Mouse (Mus musculus) stomach, embryonic 14.5 days (tissue): ENCODE data around the gene Gm21987. TPM values are rescaled to one million over a fixed set of nuclear protein-coding genes. Genes with fewer than 3 reads are reported as not detected.

Experiments used
- ATAC-seq: fragments of 200-750 bp; cut with Nextera tagmentation; 2 replicates; pipeline ENCODE4 v1.8.0; 2017; ENCODE audit warnings: low read depth, moderate TSS enrichment; ENCODE audit not compliant: insufficient number of reproducible peaks, insufficient read depth, low FRiP score
- H3K27ac ChIP-seq: fragments of 300-500 bp; sonication (generic); 2 replicates; pipeline ENCODE4 v1.5.1; 2014; ENCODE audit warnings: mild to moderate bottlenecking, low read length, moderate library complexity, mixed read lengths
- H3K27me3 ChIP-seq: fragments of 300-500 bp; sonication (generic); 2 replicates; pipeline ENCODE4 v1.6.1; 2014; ENCODE audit warnings: low read length, control low read depth, mixed read lengths; ENCODE audit not compliant: control insufficient read depth, insufficient read depth
- H3K36me3 ChIP-seq: fragments of 300-500 bp; sonication (generic); 2 replicates; pipeline ENCODE4 v1.6.1; 2014; ENCODE audit warnings: mild to moderate bottlenecking, control low read depth, low read length, moderate library complexity, mixed read lengths; ENCODE audit not compliant: control insufficient read depth, insufficient read depth
- H3K4me1 ChIP-seq: fragments of 300-500 bp; sonication (generic); 2 replicates; pipeline ENCODE4 v1.6.1; 2014; ENCODE audit warnings: low read length, control low read depth, mixed read lengths; ENCODE audit not compliant: control insufficient read depth, insufficient read depth
- H3K4me2 ChIP-seq: fragments of 300-500 bp; sonication (generic); replicated peaks from 2 replicates; pipeline ENCODE4 v1.6.1; 2014; ENCODE audit warnings: low read depth, low read length, control low read depth
- H3K4me3 ChIP-seq: fragments of 300-500 bp; sonication (generic); 2 replicates; pipeline ENCODE4 v1.5.1; 2014; ENCODE audit warnings: low read depth, low read length, control low read depth
- H3K9ac ChIP-seq: fragments of 300-500 bp; sonication (generic); replicated peaks from 2 replicates; pipeline ENCODE4 v1.6.1; 2014; ENCODE audit warnings: low read depth, mild to moderate bottlenecking, control low read depth, low read length, moderate library complexity, mixed read lengths
- H3K9me3 ChIP-seq: fragments of 300-500 bp; sonication (generic); 2 replicates; pipeline ENCODE4 v1.6.1; 2016; ENCODE audit warnings: low read depth, low read length, control low read depth; ENCODE audit not compliant: control insufficient read depth
- WGBS: fragments of 180-500 bp; shearing (Covaris S2); extraction: QIAGEN DNeasy Blood & Tissue Kit; methylation state at CpG from one replicate; pipeline ENCODE4 v1.1.7; 2014; 5-methylcytosine and 5-hydroxymethylcytosine counted together
- polyA plus RNA-seq: library from polyadenylated mRNA; unstranded; fragments of >200 nt; fragmentation: Nextera tagmentation; extraction: Ambion mirVana; gene quantifications from 2 replicates; pipeline ENCODE4 v1.2.1, GENCODE M21; 2014

Gm21987 gene
- polyA plus RNA-seq, 1 experiment from 2014 or later, result not detected

DNA sequence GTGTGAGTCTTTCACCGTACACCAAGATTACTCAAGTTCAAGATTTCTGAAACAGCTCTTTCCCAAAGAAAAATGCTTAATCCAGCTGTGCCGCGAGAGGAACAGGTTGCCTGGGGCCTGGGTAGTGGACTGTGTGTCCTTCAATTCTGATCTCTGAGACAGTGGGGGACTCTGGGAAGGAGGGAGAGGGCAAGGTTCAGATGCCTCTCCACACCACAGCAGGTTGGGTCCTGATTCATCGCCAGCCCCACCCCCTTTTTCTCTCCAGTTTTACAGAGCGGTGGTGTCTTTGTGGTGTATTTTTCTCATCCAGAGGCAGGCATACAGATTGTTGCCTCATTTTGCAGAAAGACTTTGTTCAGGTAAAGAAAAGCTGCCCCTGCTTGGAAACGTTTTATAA, 51.4 kb downstream of the Gm21987 start:
- Histone ChIP-seq H3K27me3 (no peaks in the 10 kb centered on the region), H3K4me2 (no peak overlapping the region), H3K36me3 (no peaks in the 10 kb centered on the region), H3K4me3 (no peak overlapping the region), H3K9me3 (no peaks in the 10 kb centered on the region), H3K27ac (no peak overlapping the region), H3K4me1 (peaks cover 8% of the 10 kb centered on the region), H3K9ac (no peak overlapping the region)
- WGBS, result 91% methylated on average over 6 of the region's 6 CpGs
- no peak for ATAC-seq

DNA sequence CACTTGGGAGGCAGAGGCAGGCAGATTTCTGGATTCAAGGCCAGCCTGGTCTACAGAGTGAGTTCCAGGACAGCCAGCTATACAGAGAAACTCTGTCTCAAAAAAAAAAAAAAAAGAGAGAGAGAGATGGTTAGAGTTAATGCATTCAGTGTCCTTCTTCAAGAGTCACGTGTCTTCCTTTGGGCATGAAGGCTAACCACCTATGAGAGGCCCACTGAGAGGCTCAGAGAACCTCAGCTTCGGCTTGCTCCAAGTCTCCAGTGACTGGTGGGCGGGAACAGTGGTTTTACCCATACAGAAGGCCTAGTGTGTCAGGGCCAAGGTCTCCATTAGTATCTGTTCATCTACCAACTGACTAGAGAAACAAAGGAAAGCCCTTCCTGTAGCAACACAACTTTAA, 52.2 kb downstream of the Gm21987 start:
- ATAC-seq, result no peak

DNA sequence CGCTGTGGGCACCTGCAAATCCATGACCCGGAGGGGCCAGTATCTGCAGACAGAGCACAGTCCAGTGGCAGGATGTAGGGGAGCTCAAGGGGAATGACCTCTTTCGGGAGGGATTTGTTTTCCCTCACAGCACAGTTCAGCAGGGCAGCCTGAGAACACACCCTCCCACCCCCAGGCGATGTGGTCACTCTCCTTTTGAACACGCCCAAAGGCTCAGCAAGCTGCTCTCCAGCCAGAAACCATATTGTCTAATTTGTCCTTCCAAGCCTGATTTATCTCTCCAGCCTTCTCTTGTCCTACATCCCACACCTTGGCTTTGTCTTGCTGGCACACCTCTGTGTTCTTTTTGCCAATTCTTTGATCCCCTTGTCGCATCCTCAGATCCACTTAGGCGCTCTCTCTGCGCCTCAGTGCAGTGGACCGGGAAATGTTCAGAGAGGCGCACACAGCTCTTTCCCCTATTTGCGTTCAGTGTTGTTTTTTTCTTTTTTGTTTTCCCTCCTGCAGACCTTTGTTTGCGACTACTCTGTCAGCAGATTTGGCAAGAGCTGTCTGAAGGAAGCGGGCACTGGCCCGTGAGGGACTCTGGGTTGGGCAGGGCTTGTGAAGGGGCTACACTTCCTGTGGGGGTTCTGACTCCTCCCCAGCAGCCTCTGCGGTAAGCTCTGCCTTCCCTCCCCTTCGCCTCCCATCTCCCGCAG, 52.8 kb downstream of the Gm21987 start:
- Histone ChIP-seq H3K4me1 (peaks cover 8% of the 10 kb centered on the region), H3K9ac (peak overlapping the region; percentile 12; the same call in 1 of the 2 replicates), H3K27ac (no peak overlapping the region), H3K4me2 (peak overlapping the region; percentile 39), H3K36me3 (no peaks in the 10 kb centered on the region), H3K4me3 (peak overlapping the region; percentile 4), H3K9me3 (no peaks in the 10 kb centered on the region), H3K27me3 (no peaks in the 10 kb centered on the region)
- peak; percentile 81; the same call in 1 of the 2 replicates for ATAC-seq
- 21% methylated on average over 17 of the region's 17 CpGs for WGBS

More for the DNA sequence above, 52.2 kb downstream of the Gm21987 start:
- Histone ChIP-seq H3K4me3 (no peak overlapping the region), H3K9me3 (no peaks in the 10 kb centered on the region), H3K27me3 (no peaks in the 10 kb centered on the region), H3K36me3 (no peaks in the 10 kb centered on the region), H3K4me2 (peak overlapping the region; percentile 39; the same call in 1 of the 2 replicates), H3K9ac (no peak overlapping the region), H3K27ac (no peak overlapping the region), H3K4me1 (peaks cover 8% of the 10 kb centered on the region)
- 77% methylated on average over 3 of the region's 3 CpGs for WGBS

DNA sequence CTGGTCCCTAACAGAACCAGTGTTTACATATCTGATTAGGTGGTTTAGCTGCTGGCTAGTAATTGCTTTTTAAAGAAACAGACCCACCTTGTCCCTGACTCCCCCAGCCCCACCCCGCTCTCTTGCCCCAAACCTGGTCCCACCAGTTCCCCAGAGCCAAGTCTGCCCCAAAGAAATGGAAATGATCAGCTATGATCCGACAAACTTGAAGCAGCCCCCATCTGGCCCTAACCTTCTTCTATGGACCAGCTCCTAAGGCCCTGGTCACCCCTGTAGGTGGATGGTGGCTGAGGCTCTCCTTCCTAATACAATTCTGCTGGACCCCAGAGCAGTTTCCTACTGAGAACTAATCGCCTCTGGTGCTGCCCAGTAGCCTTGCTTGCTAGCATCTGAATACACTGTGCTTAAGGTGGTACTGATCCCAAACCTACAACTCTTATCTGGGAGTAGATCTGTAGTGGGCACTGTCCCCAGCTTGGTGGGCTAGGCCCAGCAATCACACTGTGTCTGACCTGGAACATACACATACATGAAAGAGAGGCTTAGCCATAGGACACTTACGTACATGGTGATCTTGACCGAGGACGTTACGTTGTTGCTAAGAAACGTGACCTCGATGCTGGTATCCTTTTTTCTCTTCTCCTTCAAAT, 53.6 kb downstream of the Gm21987 start:
- 70% methylated on average over 9 of the region's 9 CpGs for WGBS

DNA sequence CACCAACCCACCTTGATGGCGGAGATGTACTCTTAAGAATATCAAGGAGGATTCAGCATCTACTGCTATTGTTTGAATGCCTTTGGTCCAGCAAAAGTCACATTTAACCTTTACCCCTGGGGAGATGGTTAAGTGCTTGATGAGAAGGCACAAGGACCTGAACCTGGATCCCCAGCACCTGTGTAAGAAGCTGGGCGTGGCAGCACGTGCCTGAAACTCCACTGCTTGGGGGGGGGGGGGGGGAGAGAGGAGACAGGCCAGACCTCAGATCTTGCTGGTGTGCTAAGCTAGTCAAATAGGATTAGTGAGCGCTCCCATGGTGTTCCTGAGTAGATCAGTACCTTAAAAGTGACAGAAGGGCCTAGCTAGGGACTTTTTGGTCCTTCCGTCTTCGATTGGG, 54.6 kb downstream of the Gm21987 start:
- H3K27me3 ChIP-seq, result no peaks in the 10 kb centered on the region
- 75% methylated on average over 6 of the region's 6 CpGs for WGBS
- no peak overlapping the region for H3K4me3 ChIP-seq
- no peak overlapping the region for H3K4me2 ChIP-seq
- no peaks in the 10 kb centered on the region for H3K9me3 ChIP-seq
- H3K4me1 ChIP-seq, result peaks cover 8% of the 10 kb centered on the region
- no peak for ATAC-seq
- no peak overlapping the region for H3K9ac ChIP-seq
- H3K36me3 ChIP-seq, result no peaks in the 10 kb centered on the region
- no peak overlapping the region for H3K27ac ChIP-seq

More for the DNA sequence above, 53.6 kb downstream of the Gm21987 start:
- Histone ChIP-seq H3K4me3 (peak overlapping the region; percentile 4; the same call in 1 of the 2 replicates), H3K9me3 (no peaks in the 10 kb centered on the region), H3K27ac (no peak overlapping the region), H3K4me1 (peaks cover 8% of the 10 kb centered on the region), H3K9ac (0 out of 2 replicates have a peak overlapping the region, but pooled peaks have one; percentile 12), H3K36me3 (no peaks in the 10 kb centered on the region), H3K27me3 (no peaks in the 10 kb centered on the region), H3K4me2 (peak overlapping the region; percentile 39)
- no peak for ATAC-seq

DNA sequence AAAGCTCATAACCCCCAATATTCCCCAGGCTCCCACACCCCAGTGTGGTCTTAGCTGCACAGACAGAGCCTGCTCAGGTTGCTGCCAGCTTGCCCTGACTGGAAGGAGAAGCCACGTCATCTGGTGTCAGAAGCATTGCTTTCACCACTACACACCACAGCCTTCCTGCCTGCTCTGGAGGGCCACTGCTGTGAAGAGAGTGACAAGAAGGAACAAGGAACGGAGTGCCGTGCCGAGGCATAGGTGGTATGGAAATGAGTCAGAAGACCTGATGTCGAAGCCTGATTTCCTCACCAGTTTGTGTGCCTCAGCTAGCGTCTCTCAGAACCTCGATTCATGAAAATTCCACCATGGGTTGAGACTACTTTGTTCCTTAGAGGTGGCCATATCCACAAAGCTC, 56.8 kb downstream of the Gm21987 start:
- Histone ChIP-seq H3K4me3 (no peak overlapping the region), H3K36me3 (no peaks in the 10 kb centered on the region), H3K27ac (no peak overlapping the region), H3K4me2 (no peak overlapping the region), H3K27me3 (no peaks in the 10 kb centered on the region), H3K9ac (no peak overlapping the region), H3K9me3 (no peaks in the 10 kb centered on the region), H3K4me1 (peaks cover 8% of the 10 kb centered on the region)
- 85% methylated on average over 7 of the region's 7 CpGs for WGBS
- ATAC-seq, result no peak

DNA sequence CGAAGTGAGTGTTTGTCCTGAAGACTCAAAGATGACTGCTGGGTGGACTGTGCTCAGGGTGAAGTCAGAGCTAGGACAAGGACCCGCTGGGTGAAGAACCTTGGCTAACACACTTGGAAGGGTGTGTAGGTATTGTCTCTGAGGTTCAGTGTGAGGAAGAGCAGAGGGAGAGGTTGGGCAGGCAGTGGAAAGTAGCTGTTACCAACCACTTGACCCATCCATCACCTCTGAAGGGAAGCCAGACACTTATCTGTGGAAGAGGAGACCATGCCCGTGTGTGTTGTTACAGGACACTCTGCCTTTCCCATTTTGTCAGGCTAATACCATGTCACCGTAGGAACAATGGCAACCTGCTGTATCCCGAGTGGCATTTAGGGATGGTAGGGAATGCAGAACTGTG, 59.5 kb downstream of the Gm21987 start:
- H3K4me3 ChIP-seq, result no peak overlapping the region
- no peak overlapping the region for H3K9ac ChIP-seq
- 72% methylated on average over 5 of the region's 5 CpGs for WGBS
- no peak overlapping the region for H3K27ac ChIP-seq
- no peaks in the 10 kb centered on the region for H3K4me1 ChIP-seq
- no peak overlapping the region for H3K4me2 ChIP-seq
- H3K9me3 ChIP-seq, result no peaks in the 10 kb centered on the region
- no peaks in the 10 kb centered on the region for H3K27me3 ChIP-seq
- ATAC-seq, result no peak
- H3K36me3 ChIP-seq, result no peaks in the 10 kb centered on the region

DNA sequence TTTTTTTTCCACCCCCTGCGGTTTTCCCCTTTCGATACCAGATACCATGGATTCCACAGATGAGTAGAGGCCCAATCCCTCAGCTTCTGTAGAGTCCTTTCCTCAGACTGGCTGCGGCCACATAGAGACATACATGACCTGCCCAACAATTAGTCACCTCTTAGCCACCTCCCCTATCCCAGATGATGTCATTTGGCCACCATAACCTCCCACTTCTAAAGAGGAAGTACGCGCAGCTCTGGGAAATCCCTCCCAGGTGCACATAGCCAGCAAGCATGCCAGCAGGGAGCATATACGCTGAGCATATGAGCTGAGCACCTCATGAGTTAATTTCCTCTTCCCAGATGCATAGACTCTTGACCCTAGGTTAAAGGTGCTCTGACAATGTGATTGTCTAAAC, 59.9 kb downstream of the Gm21987 start:
- 78% methylated on average over 6 of the region's 6 CpGs for WGBS
- no peak for ATAC-seq
- no peak overlapping the region for H3K4me3 ChIP-seq
- no peaks in the 10 kb centered on the region for H3K9me3 ChIP-seq
- no peak overlapping the region for H3K27ac ChIP-seq
- H3K9ac ChIP-seq, result no peak overlapping the region
- H3K36me3 ChIP-seq, result no peaks in the 10 kb centered on the region
- H3K4me1 ChIP-seq, result no peaks in the 10 kb centered on the region
- H3K27me3 ChIP-seq, result no peaks in the 10 kb centered on the region
- no peak overlapping the region for H3K4me2 ChIP-seq
